Mouse (Mus musculus): ENCODE results near the gene Rapgef6. TPM values are rescaled to one million over a fixed set of nuclear protein-coding genes. Genes with fewer than 3 reads are reported as not detected.

Rapgef6 gene
- total RNA-seq (2021), result 10 to 100 TPM; 23.5 to 23.7 TPM
- polyA plus RNA-seq (2012; rRNA removed), result 12.9 and 14.9 TPM in 2 replicates
- long read RNA-seq, partial matches to known transcripts, result 4 of 6 reads
- long read RNA-seq, other reads (novel, unspliced or antisense), result 2 of 6 reads

DNA sequence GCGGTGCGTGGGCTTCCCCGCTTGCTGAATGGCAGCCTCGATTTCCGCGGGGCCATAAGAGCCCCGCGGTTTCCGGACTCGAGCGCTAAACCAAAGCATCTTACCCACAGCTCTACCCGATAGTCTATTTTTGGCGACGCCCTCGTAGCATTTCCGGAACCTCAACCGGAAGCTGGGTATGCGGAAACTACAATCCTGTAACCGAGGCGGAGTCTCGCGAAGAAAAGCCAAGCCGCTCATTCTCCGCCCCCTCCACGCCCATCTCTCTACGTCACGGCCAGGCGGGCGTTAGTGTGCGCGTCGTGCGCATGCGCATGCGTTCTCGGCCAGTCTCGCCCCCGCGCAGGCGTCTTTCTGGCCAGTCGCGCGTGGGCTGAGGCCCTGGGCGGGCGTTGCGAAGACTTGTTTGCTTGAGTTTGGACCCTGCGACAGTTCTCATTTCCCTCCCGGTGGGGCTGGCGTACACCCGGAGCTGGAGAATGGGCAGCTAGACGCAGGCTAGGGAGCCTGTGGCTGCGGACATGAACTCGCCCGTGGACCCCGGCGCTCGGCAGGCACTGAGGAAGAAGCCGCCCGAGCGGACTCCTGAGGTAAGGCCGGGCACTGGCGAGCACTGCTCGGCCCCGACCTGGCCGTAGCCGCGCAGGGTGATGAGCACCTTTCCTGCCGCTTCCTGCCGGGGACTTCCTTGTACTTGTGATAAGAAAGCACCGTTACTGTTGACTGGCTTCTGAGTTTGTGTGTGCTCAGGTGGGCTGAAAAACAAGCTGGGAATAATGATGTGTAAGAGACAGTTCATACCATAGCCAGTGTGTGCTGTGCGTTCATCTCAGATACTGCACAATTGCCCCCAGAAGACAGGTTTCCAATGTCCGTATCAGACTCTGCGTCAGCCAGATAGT is at the start of gene Rapgef6:
TSS of gene Rapgef6 (plus strand) at position 319 of the 902 bp plus-strand sequence.
- DNase-seq, result peak; percentile 99

GRCm38 (mm10) chr11:54478414-54478813 is 44.2 kb upstream of the Rapgef6 start:
- DNase-seq, result no peak

DNA sequence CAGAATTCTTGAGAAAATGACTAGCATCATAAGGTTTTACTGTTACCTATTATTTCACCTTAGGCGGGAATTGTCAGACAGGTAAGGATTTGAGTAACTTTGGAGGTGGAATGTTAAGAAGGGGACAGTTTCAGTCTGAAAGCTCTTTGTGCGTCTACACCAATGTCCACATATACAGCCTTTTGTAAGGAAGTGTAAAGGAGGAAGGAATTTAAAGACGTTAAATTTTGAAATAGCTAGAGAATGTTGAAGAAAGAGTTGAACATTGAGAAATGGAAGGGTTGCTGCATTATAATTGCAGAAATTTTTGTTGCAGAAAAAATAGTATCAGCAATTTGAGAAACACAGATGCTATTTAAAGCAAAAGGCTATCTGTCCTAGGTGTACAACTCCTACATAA is 36.6 kb upstream of the Rapgef6 start:
- DNase-seq, result no peak

DNA sequence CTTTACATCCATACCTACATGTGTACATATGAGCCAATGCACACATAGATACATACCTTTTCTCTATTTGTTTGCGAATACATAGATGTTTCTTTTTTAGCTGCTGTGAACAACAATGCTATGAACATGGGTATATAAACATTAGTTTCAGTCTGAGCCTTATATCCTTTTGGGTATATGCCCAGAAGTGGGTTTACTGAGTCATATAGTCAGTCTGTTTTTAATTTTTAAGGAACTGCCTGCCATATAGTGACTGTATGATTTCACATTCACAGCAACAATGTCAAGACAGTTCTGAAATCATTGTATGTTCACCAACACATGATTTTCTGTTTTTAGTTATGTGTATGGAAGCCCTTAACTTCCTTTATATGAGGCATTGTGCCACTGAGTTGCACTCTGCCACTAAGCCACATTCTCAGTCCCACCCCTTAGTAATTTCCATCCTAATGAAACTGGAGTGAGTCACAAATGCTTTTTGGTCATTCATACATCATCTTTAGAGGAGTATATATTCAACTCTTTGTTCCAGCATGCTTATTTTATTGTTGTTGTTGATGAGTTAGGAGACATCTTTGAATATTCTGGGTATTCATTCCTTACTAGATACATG is 30.6 kb upstream of the Rapgef6 start:
- DNase-seq, result no peak

DNA sequence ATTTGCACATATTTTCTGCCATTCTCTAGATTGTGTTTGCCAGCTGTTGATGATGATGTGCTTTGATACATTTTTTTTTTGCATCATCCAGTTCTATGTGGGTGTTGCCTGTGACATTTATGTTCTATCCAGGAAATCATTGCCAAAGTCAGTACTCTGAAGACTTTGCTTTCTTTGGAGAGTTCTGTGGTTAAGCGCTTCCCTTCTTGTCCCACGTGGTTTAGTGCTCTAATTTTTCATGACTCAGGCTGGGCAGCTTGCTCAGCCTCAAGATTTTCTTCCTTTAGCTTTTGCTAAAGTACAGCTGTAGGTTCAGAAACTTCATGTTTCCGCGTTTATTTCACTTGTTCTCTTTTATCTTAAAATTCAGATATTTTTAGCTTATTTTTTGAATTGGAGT is 30.1 kb upstream of the Rapgef6 start:
- DNase-seq, result no peak

GRCm38 (mm10) chr11:54499838-54500237 is 22.8 kb upstream of the Rapgef6 start:
- DNase-seq, result no peak

DNA sequence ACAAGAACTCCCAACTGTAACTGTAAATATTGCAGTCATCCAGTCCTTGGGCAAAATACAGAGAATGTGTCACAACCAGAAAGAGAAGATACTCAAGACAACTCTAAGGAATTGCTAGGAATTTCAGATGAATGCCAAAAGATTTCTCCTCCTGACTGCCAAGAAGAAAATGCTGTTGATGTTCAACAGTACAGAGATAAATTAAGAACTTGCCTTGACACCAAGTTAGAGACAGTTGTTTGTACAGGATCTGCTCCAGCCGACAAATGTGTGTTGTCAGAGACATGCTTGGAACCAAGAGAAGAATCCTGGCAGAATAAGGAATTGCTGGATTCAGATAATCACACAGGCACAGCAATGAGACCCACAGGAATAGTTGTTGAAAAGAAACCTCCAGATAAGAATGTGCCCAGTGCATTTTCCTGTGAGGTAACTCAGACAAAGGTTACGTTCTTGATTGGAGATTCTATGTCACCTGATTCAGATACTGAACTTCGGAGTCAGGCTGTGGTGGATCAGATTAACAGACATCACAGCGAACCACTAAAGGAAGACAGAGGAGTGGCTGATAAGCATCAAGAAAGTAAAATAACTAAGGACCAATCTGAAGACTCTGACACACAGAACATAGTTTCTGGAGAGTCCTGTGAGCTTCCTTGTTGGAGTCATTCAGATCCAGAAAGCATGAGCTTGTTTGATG is 20.0 kb upstream of the Rapgef6 start:
- no peak for DNase-seq

DNA sequence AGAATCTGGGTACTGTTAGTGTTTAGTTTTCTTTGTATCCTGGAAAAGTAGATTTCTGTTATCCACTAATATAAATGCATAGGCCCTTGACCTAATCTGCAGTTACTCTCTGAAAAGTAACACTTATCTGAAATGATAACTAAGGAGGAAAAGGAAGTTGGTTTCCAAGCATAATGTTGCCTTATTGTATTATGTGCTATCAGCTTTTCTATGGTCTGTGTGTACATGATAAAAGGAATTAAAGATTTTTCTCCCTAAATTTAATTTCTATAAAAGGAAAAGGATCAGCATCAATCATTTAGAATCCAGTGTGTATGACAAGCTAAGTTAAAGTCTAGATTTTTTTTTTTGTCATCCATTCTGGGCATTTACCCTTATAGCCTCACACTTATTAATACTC is 9.1 kb upstream of the Rapgef6 start:
- no peak for DNase-seq

- peak; percentile 10 for DNase-seq
Measured at GRCm38 (mm10) chr11:54521927-54522528, 619 bp upstream of the Rapgef6 start.

- no peak for DNase-seq
Measured at GRCm38 (mm10) chr11:54523431-54524001, 869 bp downstream of the Rapgef6 start.

DNA sequence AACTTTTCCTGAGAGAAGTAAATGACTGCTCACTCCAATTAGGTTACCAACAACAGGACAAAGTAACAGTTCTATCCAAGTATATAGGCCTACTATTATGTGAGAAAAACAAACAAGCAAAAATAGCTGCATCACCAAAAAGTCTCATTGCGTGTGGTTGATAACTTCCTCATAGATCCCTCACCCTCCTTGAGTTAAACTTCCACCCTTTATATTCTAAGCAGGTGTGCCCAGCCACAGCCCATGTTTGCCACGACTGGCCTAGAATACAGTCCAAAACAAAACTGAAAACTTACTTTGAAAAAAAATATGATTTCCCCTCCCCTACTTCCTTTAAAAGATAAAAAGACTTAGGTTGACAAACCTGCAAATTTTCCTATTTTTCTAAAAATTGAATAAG is 5.4 kb downstream of the Rapgef6 start:
- no peak for DNase-seq

DNA sequence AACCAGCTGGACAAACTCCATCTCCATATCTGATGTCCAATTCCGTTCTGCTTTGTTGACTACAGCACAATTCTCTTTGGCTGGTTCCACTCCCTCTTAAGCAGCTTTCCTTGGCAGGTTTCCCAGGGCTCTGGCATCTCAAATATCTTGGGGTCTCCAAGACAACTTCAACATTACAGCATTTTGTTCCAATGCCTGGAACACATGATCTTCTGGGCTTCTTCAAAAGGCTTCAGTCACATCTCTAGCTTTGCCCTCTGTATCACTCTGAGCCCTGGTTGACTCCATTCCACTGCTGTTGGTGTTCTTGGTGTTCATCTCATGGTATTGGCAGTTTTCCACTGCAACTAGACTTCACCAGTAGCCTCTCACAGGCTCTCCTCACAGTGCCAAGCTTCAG is 7.7 kb downstream of the Rapgef6 start:
- DNase-seq, result no peak

GRCm38 (mm10) chr11:54530916-54531315 is 8.3 kb downstream of the Rapgef6 start:
- DNase-seq, result no peak

- DNase-seq, result no peak
Measured at GRCm38 (mm10) chr11:54533834-54534233, 11.2 kb downstream of the Rapgef6 start.

- peak; percentile 69 for DNase-seq
Measured at GRCm38 (mm10) chr11:54534871-54535270, 12.2 kb downstream of the Rapgef6 start.

DNA sequence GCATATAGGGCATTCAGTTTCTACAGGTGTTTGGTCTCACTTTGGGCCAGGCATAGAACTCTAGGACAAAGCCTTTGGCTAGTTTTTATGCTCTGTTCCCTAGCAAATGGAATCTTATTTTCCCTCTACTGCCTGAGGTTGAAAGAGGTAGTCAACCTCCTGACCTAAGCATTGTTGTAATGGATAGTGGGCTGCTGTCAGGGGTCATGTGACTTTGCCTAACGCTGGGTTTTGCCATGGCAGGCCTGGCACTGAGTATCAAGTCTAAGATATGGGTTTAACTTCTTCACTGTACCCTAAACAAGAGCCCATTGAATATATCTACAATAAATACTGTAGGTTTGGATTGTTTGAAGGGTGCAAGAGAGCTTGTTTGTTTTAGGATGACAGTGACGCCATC is 16.4 kb downstream of the Rapgef6 start:
- DNase-seq, result no peak

- no peak for DNase-seq
Measured at GRCm38 (mm10) chr11:54539486-54539885, 16.8 kb downstream of the Rapgef6 start.

GRCm38 (mm10) chr11:54540328-54540727 is 17.7 kb downstream of the Rapgef6 start:
- no peak for DNase-seq

GRCm38 (mm10) chr11:54542414-54542813 is 19.8 kb downstream of the Rapgef6 start:
- no peak for DNase-seq

DNA sequence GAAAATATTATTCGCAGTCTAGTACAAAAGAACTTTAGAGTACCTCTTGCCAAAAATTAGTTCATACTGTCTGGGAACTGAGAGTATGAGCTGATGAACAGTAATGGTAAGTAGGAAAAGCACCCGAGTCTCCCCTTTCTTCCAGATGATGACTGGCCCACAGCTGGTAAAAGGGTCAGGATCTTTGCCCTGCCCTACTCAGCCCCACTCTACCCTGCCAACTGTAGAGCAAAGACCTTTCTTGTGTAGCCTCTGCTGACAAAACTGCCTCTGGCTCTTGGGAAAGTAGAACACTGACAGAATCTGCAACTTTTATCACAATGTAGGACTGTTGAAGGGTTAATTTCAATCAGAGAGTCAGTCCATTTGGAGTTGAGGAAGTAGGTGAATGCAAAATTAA is 32.3 kb downstream of the Rapgef6 start:
- DNase-seq, result no peak

GRCm38 (mm10) chr11:54562761-54563160 is 40.1 kb downstream of the Rapgef6 start:
- peak; percentile 26 for DNase-seq

DNA sequence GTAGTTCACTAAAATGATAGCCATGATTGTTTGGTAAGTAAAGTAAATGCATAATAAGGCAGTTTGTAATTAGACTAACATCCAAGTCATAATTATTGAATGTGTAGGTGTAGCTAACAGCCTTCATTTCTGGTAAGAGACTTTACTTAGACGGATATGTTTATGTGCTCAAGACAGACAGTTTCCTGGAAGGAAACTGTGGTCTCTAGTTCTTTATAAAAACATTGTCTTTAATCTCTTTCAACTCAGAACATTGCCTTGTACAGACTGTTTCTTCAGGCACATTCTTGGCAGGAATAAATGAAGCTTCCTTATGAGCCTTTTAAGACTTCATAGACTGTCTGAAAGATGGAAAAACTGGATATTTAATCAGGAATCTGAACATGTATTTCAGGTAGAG is 45.3 kb downstream of the Rapgef6 start:
- no peak for DNase-seq

Data from adrenal gland, adult 2 months (tissue).